Mouse (Mus musculus) liver, postnatal 0 days (tissue): Measurements from ENCODE around the gene Evi2b.

ENCODE experiments used
- CTCF ChIP-seq: sonication (generic); IDR thresholded peaks from 2 replicates; pipeline ENCODE4 v1.5.1; 2016; ENCODE audit warnings: antibody characterized with exemption, low read depth
- EP300 ChIP-seq: IDR thresholded peaks from 2 replicates; pipeline ENCODE4 v1.6.1; 2016; ENCODE audit warnings: antibody characterized with exemption, low read depth, mild to moderate bottlenecking

DNA sequence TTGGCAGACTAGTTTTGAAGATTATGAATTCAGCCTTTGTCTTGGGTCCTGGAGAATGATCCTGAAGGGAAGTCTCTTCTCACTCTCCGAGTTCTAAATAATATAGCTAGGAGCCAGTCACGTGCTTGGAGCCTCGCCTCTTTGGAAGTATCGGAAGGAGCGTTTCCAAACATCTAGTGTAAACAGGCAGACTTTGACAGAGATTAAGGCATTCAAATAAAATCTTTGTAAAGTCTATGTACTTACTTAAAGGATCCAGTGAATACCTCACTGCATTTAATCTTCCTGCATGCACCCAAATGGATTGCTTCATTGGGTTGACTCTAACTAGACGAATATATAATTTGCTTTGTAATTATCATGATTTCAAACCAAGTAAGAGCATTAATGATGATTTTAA is 40.2 kb downstream of the Evi2b start:
- TF ChIP-seq CTCF (no peak), EP300 (no peak)
